Mouse (Mus musculus): ENCODE measurements around the gene Tmem41b. TPM values are rescaled to one million over a fixed set of nuclear protein-coding genes. Genes with fewer than 3 reads are reported as not detected.

The Tmem41b gene
- polyA plus RNA-seq, 1 experiment, result 1.3 TPM

- no peak overlapping the region for H3K4me3 ChIP-seq (replicated peaks)
- H3K36me3 ChIP-seq (ENCODE audit: control insufficient read depth), result no peaks in the 10 kb centered on the region
- H3K9me3 ChIP-seq (ENCODE audit: control insufficient read depth, low read length), result no peaks in the 10 kb centered on the region
- TF ChIP-seq GATA1 (IDR thresholded peaks at IDR 0.05; ENCODE audit: low read length), result no peak
- TF ChIP-seq TAL1 (IDR thresholded peaks at IDR 0.05; ENCODE audit: low read length), result no peak
- H3K27me3 ChIP-seq (ENCODE audit: control insufficient read depth), result peaks cover 27% of the 10 kb centered on the region
- peaks cover 10% of the 10 kb centered on the region for H3K4me1 ChIP-seq (ENCODE audit: control insufficient read depth)
Measured at GRCm38 (mm10) chr7:110009084-110009483, 22.4 kb upstream of the Tmem41b start.

GRCm38 (mm10) chr7:110008513-110008912 lies 21.8 kb upstream of the Tmem41b start:
- Histone ChIP-seq H3K9me3 (ENCODE audit: control insufficient read depth, low read length) (no peaks in the 10 kb centered on the region), H3K4me1 (ENCODE audit: control insufficient read depth) (peaks cover 10% of the 10 kb centered on the region), H3K4me3 (replicated peaks) (no peak overlapping the region), H3K36me3 (ENCODE audit: control insufficient read depth) (no peaks in the 10 kb centered on the region), H3K27me3 (ENCODE audit: control insufficient read depth) (peaks cover 31% of the 10 kb centered on the region)
- TF ChIP-seq GATA1 (IDR thresholded peaks at IDR 0.05; ENCODE audit: low read length) (no peak), TAL1 (IDR thresholded peaks at IDR 0.05; ENCODE audit: low read length) (no peak)

DNA sequence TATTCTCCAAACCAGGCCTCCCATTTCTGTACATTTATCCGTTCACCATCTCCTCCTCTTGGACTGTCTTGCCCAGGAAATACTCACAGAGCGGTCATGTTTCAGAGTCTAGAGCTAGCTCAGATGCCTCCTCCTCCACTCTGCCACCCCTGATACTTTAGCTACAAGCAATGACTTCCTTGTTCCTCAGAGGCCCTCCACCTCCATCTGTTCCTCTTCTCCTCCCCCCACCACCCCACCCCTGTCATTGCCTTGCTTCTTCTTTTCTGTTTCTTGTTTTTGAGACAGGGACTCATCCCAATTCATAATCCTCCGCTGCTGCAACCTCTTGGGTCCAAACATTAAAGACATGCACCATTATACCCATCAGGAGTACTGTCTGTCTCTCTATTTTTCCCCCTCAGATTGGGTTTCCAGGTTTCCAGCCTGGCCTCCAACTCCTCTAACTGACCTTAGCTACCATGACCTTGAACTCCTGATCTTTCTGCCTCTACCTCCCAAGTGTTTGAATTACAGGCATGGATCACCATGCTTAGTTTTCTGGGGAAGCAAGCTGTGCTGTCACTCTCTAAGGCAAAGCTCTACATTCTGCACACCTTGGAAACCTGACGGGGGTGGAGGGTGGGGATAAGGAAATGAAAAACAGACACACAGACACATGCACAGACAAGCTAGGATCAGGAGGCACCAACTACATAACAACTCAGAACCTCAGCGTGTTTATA lies 19.9 kb upstream of the Tmem41b start:
- Histone ChIP-seq H3K9me3 (ENCODE audit: control insufficient read depth, low read length) (no peaks in the 10 kb centered on the region), H3K4me3 (replicated peaks) (no peak overlapping the region), H3K4me1 (ENCODE audit: control insufficient read depth) (peaks cover 11% of the 10 kb centered on the region), H3K27me3 (ENCODE audit: control insufficient read depth) (peaks cover 48% of the 10 kb centered on the region), H3K36me3 (ENCODE audit: control insufficient read depth) (no peaks in the 10 kb centered on the region)
- TF ChIP-seq GATA1 (IDR thresholded peaks at IDR 0.05; ENCODE audit: low read length) (no peak), TAL1 (IDR thresholded peaks at IDR 0.05; ENCODE audit: low read length) (no peak)

GRCm38 (mm10) chr7:110005976-110006375 lies 19.2 kb upstream of the Tmem41b start:
- Histone ChIP-seq H3K36me3 (ENCODE audit: control insufficient read depth) (no peaks in the 10 kb centered on the region), H3K9me3 (ENCODE audit: control insufficient read depth, low read length) (no peaks in the 10 kb centered on the region), H3K4me3 (replicated peaks) (no peak overlapping the region), H3K27me3 (ENCODE audit: control insufficient read depth) (peaks cover 53% of the 10 kb centered on the region), H3K4me1 (ENCODE audit: control insufficient read depth) (peaks cover 11% of the 10 kb centered on the region)
- TF ChIP-seq TAL1 (IDR thresholded peaks at IDR 0.05; ENCODE audit: low read length) (no peak), GATA1 (IDR thresholded peaks at IDR 0.05; ENCODE audit: low read length) (no peak)

DNA sequence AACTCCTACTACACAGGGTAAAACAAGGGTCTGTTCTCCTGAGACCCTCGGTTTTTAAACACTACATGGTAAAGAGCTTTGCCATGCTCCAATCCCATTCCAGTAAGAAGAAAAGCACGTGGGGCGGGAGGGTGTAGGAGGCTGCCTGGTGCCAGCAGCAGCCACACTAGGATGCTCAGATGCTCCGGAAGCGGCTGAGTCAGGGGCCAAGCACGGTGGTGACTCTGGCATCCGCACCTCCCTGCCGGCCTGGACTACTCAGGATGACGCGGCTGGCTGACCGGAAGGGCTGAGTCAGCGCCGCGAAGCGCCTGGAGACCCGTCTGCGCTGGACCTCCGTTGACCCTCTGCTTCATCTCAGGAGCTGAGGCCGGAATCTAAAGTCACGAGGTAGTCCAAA lies 16.2 kb upstream of the Tmem41b start:
- peaks cover 58% of the 10 kb centered on the region for H3K27me3 ChIP-seq (ENCODE audit: control insufficient read depth)
- H3K36me3 ChIP-seq (ENCODE audit: control insufficient read depth), result no peaks in the 10 kb centered on the region
- H3K4me1 ChIP-seq (ENCODE audit: control insufficient read depth), result 0 out of 2 replicates have a peak, but pooled peaks cover 1% of the 10 kb centered on the region
- H3K9me3 ChIP-seq (ENCODE audit: control insufficient read depth, low read length), result no peaks in the 10 kb centered on the region
- no peak overlapping the region for H3K4me3 ChIP-seq (replicated peaks)
- no peak for TF ChIP-seq TAL1 (IDR thresholded peaks at IDR 0.05; ENCODE audit: low read length)
- TF ChIP-seq GATA1 (IDR thresholded peaks at IDR 0.05; ENCODE audit: low read length), result no peak

DNA sequence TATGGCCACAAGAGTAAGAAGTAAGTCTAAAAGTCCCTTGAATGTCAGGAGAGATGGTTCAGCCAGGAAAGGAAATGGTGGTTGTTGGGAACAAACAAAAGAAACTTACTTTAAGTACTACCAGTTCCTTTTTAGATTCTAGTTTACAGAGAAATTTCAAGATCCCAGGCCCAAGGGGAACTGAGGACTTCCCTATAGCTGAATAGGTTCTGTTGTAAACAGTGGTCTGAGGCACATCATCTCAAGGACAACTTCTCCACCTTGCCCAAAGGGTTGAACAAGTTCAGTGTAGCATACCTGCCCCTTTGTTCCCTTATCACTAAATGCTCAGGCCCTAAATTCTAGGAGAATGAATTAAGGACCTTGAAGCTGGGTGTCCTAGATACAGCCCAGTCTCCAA lies 15.4 kb upstream of the Tmem41b start:
- TF ChIP-seq TAL1 (IDR thresholded peaks at IDR 0.05; ENCODE audit: low read length) (no peak), GATA1 (IDR thresholded peaks at IDR 0.05; ENCODE audit: low read length) (no peak)
- Histone ChIP-seq H3K9me3 (ENCODE audit: control insufficient read depth, low read length) (no peaks in the 10 kb centered on the region), H3K27me3 (ENCODE audit: control insufficient read depth) (peaks cover 58% of the 10 kb centered on the region), H3K4me1 (ENCODE audit: control insufficient read depth) (0 out of 2 replicates have a peak, but pooled peaks cover 1% of the 10 kb centered on the region), H3K36me3 (ENCODE audit: control insufficient read depth) (no peaks in the 10 kb centered on the region), H3K4me3 (replicated peaks) (no peak overlapping the region)

- Histone ChIP-seq H3K9me3 (ENCODE audit: control insufficient read depth, low read length) (no peaks in the 10 kb centered on the region), H3K27me3 (ENCODE audit: control insufficient read depth) (peaks cover 27% of the 10 kb centered on the region), H3K4me1 (ENCODE audit: control insufficient read depth) (0 out of 2 replicates have a peak, but pooled peaks cover 1% of the 10 kb centered on the region), H3K36me3 (ENCODE audit: control insufficient read depth) (no peaks in the 10 kb centered on the region), H3K4me3 (replicated peaks) (no peak overlapping the region)
- TF ChIP-seq TAL1 (IDR thresholded peaks at IDR 0.05; ENCODE audit: low read length) (no peak), GATA1 (IDR thresholded peaks at IDR 0.05; ENCODE audit: low read length) (no peak)
Measured at GRCm38 (mm10) chr7:109998388-109998787, 11.7 kb upstream of the Tmem41b start.

DNA sequence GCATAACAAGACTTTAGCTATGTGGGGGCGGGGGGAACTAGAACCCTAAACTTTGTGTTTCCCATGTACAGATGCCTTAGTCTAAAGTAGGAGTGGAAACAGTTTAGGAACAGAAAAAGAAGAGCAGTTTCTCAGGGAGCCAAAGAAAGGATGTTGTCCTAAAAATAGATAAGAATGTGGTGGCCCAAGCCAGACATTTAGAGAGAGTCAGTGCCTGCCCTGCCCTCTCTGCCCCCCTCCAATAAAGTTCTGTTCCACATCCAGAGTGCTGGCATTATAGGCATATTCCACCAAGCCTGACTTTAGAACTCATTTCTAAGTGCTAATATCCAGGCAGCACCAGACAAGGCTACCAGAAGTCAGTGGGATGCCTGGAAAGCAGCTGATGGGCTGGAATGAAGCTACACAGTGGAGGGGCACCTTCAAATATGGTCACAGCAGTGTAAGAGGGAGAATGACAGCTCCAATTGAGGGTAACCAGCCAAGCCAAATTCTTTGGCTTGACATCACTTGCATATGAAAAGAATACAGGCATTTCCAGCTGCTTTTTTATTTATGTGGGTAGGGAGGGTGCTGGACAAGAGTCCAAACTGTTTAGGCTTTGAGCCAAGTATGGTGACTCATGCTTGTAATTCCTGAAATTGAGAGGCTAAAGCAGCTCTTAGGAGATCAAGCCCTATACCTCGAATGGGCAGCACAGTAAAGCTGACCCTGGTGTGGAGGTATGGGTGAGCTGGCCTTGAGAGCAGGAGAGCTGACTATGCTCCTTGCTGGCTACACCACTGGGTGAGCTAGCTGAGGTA lies 6.6 kb upstream of the Tmem41b start:
- no peak overlapping the region for H3K4me3 ChIP-seq (replicated peaks)
- TF ChIP-seq GATA1 (IDR thresholded peaks at IDR 0.05; ENCODE audit: low read length) (no peak), TAL1 (IDR thresholded peaks at IDR 0.05; ENCODE audit: low read length) (no peak)
- H3K27me3 ChIP-seq (ENCODE audit: control insufficient read depth), result peaks cover 3% of the 10 kb centered on the region
- H3K4me1 ChIP-seq (ENCODE audit: control insufficient read depth), result no peaks in the 10 kb centered on the region; the same call in 1 of the 2 replicates
- H3K9me3 ChIP-seq (ENCODE audit: control insufficient read depth, low read length), result no peaks in the 10 kb centered on the region
- H3K36me3 ChIP-seq (ENCODE audit: control insufficient read depth), result no peaks in the 10 kb centered on the region

DNA sequence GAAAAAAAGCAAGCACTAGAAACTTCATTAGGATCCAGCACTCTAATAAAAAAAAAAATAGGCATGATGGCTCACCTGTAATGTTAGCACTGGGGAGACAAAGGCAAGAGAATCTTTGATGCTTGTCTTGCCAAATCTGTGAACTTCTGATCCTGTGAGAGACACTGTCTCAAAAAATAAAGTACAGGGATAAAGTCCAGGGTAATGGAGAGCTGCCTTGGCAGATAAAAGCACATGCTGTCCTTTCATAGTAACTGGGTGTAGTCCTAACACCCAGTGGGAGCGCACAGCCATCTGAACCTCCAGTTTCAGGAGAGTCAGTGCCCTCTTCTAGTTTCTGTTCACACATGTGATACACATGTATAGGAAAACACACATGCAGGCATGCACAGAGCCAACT lies 4.6 kb upstream of the Tmem41b start:
- Histone ChIP-seq H3K27me3 (ENCODE audit: control insufficient read depth) (peaks cover 3% of the 10 kb centered on the region), H3K4me1 (ENCODE audit: control insufficient read depth) (peaks cover 8% of the 10 kb centered on the region), H3K36me3 (ENCODE audit: control insufficient read depth) (no peaks in the 10 kb centered on the region), H3K4me3 (replicated peaks) (no peak overlapping the region), H3K9me3 (ENCODE audit: control insufficient read depth, low read length) (no peaks in the 10 kb centered on the region)
- no peak for TF ChIP-seq GATA1 (IDR thresholded peaks at IDR 0.05; ENCODE audit: low read length)
- no peak for TF ChIP-seq TAL1 (IDR thresholded peaks at IDR 0.05; ENCODE audit: low read length)

Data from erythroblast, embryonic 14.5 days (primary cell).